Mouse (Mus musculus): ENCODE measurements around the gene Ankrd6.

DNA sequence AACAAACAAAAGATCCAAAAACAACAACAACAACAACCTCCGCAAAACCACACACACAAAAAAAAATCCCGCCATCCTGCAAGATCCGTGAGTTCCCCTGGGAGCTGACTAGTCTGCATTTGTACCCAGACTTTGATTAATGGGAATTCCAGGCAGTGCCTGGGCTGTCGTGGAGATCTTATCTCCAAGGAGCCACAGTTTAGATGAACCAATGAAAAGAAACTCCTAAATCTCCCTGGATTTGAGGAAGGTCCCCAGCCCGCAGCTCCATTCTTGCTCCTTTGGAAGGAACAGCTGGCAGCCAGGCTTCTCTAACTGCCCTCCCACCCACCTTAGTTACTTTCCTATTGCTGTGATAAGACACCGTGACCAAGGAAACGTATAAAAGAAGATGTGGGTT is 2.0 kb upstream of the Ankrd6 start:
- TF ChIP-seq CTCF (IDR thresholded peaks at IDR 0.05; ENCODE audit: insufficient read depth, low read depth, low read length) (no peak), POLR2A (IDR thresholded peaks at IDR 0.05; ENCODE audit: insufficient read depth, low read depth, low read length) (no peak)
